Mouse (Mus musculus): ENCODE data around the gene Wdfy4. TPM values are rescaled to one million over a fixed set of nuclear protein-coding genes. Genes with fewer than 3 reads are reported as not detected.

The Wdfy4 gene
- polyA plus RNA-seq, 1 experiment, result 19.4 TPM

- DNase-seq, result no peak
- Histone ChIP-seq H3K27ac (ENCODE audit: control insufficient read depth, insufficient read depth, low read length) (no peak overlapping the region), H3K36me3 (ENCODE audit: control insufficient read depth, insufficient read depth, low read length) (no peaks in the 10 kb centered on the region), H3K4me1 (replicated peaks; ENCODE audit: control insufficient read depth, insufficient read depth, low read length) (no peaks in the 10 kb centered on the region), H3K27me3 (ENCODE audit: control insufficient read depth, insufficient read depth, low read length) (no peaks in the 10 kb centered on the region), H3K4me3 (ENCODE audit: control insufficient read depth, insufficient read depth, low read length) (no peak overlapping the region)
- 75% methylated on average over 1 of the region's 1 CpGs for WGBS
- TF ChIP-seq CTCF (IDR thresholded peaks at IDR 0.05; ENCODE audit: borderline replicate concordance, control insufficient read depth, extremely low read depth, insufficient read depth, low read length, poor library complexity), result no peak
- no peak for TF ChIP-seq POLR2A (IDR thresholded peaks at IDR 0.05; ENCODE audit: control insufficient read depth, extremely low read depth, insufficient read depth, low read length, poor library complexity)
Observed at GRCm38 (mm10) chr14:33215163-33215562, 29.9 kb upstream of the Wdfy4 start.

- 12% methylated on average over 4 of the region's 4 CpGs for WGBS
- no peak for DNase-seq
- H3K27ac ChIP-seq (ENCODE audit: control insufficient read depth, insufficient read depth, low read length), result no peak overlapping the region
- H3K36me3 ChIP-seq (ENCODE audit: control insufficient read depth, insufficient read depth, low read length), result no peaks in the 10 kb centered on the region
- H3K4me3 ChIP-seq (ENCODE audit: control insufficient read depth, insufficient read depth, low read length), result no peak overlapping the region
- no peaks in the 10 kb centered on the region for H3K27me3 ChIP-seq (ENCODE audit: control insufficient read depth, insufficient read depth, low read length)
- no peaks in the 10 kb centered on the region for H3K4me1 ChIP-seq (replicated peaks; ENCODE audit: control insufficient read depth, insufficient read depth, low read length)
- no peak for TF ChIP-seq CTCF (IDR thresholded peaks at IDR 0.05; ENCODE audit: borderline replicate concordance, control insufficient read depth, extremely low read depth, insufficient read depth, low read length, poor library complexity)
- TF ChIP-seq POLR2A (IDR thresholded peaks at IDR 0.05; ENCODE audit: control insufficient read depth, extremely low read depth, insufficient read depth, low read length, poor library complexity), result no peak
Observed at GRCm38 (mm10) chr14:33214767-33215128, 29.4 kb upstream of the Wdfy4 start.

GRCm38 (mm10) chr14:33213823-33214766 lies 28.8 kb upstream of the Wdfy4 start, which contains the start of gene Arhgap22:
Gene Arhgap22, plus strand, starts transcription at chr14:33214026.
- DNase-seq, result peak; percentile 67
- no peak within 1 kb of the TSS for H3K27ac ChIP-seq (ENCODE audit: control insufficient read depth, insufficient read depth, low read length)
- H3K27me3 ChIP-seq (ENCODE audit: control insufficient read depth, insufficient read depth, low read length), result no peaks in the 10 kb centered on the region
- no peaks in the 10 kb centered on the region for H3K36me3 ChIP-seq (ENCODE audit: control insufficient read depth, insufficient read depth, low read length)
- no peak within 1 kb of the TSS for H3K4me3 ChIP-seq (ENCODE audit: control insufficient read depth, insufficient read depth, low read length)
- peak; percentile 92 for TF ChIP-seq CTCF (IDR thresholded peaks at IDR 0.05; ENCODE audit: borderline replicate concordance, control insufficient read depth, extremely low read depth, insufficient read depth, low read length, poor library complexity)
- TF ChIP-seq POLR2A (IDR thresholded peaks at IDR 0.05; ENCODE audit: control insufficient read depth, extremely low read depth, insufficient read depth, low read length, poor library complexity), result no peak
- H3K4me1 ChIP-seq (replicated peaks; ENCODE audit: control insufficient read depth, insufficient read depth, low read length), result no peaks in the 10 kb centered on the region
- WGBS, result 7% methylated on average over 28 of the region's 28 CpGs

- no peaks in the 10 kb centered on the region for H3K27me3 ChIP-seq (ENCODE audit: control insufficient read depth, insufficient read depth, low read length)
- no peaks in the 10 kb centered on the region for H3K36me3 ChIP-seq (ENCODE audit: control insufficient read depth, insufficient read depth, low read length)
- TF ChIP-seq CTCF (IDR thresholded peaks at IDR 0.05; ENCODE audit: borderline replicate concordance, control insufficient read depth, extremely low read depth, insufficient read depth, low read length, poor library complexity), result no peak
- 93% methylated on average over 12 of the region's 12 CpGs for WGBS
- no peak overlapping the region for H3K27ac ChIP-seq (ENCODE audit: control insufficient read depth, insufficient read depth, low read length)
- no peak overlapping the region for H3K4me3 ChIP-seq (ENCODE audit: control insufficient read depth, insufficient read depth, low read length)
- no peak for DNase-seq
- no peaks in the 10 kb centered on the region for H3K4me1 ChIP-seq (replicated peaks; ENCODE audit: control insufficient read depth, insufficient read depth, low read length)
Observed at GRCm38 (mm10) chr14:33212958-33213309, 27.6 kb upstream of the Wdfy4 start.

- Histone ChIP-seq H3K36me3 (ENCODE audit: control insufficient read depth, insufficient read depth, low read length) (no peaks in the 10 kb centered on the region), H3K27ac (ENCODE audit: control insufficient read depth, insufficient read depth, low read length) (no peak overlapping the region), H3K4me1 (replicated peaks; ENCODE audit: control insufficient read depth, insufficient read depth, low read length) (no peaks in the 10 kb centered on the region), H3K27me3 (ENCODE audit: control insufficient read depth, insufficient read depth, low read length) (no peaks in the 10 kb centered on the region), H3K4me3 (ENCODE audit: control insufficient read depth, insufficient read depth, low read length) (no peak overlapping the region)
- DNase-seq, result no peak
- WGBS, result 61% methylated on average over 5 of the region's 5 CpGs
- TF ChIP-seq CTCF (IDR thresholded peaks at IDR 0.05; ENCODE audit: borderline replicate concordance, control insufficient read depth, extremely low read depth, insufficient read depth, low read length, poor library complexity) (no peak), POLR2A (IDR thresholded peaks at IDR 0.05; ENCODE audit: control insufficient read depth, extremely low read depth, insufficient read depth, low read length, poor library complexity) (no peak)
Observed at GRCm38 (mm10) chr14:33212271-33212957, 27.1 kb upstream of the Wdfy4 start.

GRCm38 (mm10) chr14:33210806-33211205 lies 25.5 kb upstream of the Wdfy4 start:
- no peak for DNase-seq
- Histone ChIP-seq H3K27ac (ENCODE audit: control insufficient read depth, insufficient read depth, low read length) (no peak overlapping the region), H3K4me3 (ENCODE audit: control insufficient read depth, insufficient read depth, low read length) (no peak overlapping the region), H3K27me3 (ENCODE audit: control insufficient read depth, insufficient read depth, low read length) (no peaks in the 10 kb centered on the region), H3K36me3 (ENCODE audit: control insufficient read depth, insufficient read depth, low read length) (no peaks in the 10 kb centered on the region), H3K4me1 (replicated peaks; ENCODE audit: control insufficient read depth, insufficient read depth, low read length) (no peaks in the 10 kb centered on the region)
- TF ChIP-seq CTCF (IDR thresholded peaks at IDR 0.05; ENCODE audit: borderline replicate concordance, control insufficient read depth, extremely low read depth, insufficient read depth, low read length, poor library complexity) (no peak), POLR2A (IDR thresholded peaks at IDR 0.05; ENCODE audit: control insufficient read depth, extremely low read depth, insufficient read depth, low read length, poor library complexity) (no peak)
- WGBS, result 75% methylated on average over 8 of the region's 8 CpGs

All from thymus, adult 2 months (tissue).